Mouse (Mus musculus) bone marrow, adult 2 months (tissue): Measurements from ENCODE around the gene Oas1a.

Experiments
- CTCF ChIP-seq: fragments of 200-500 bp; IDR thresholded peaks from 2 replicates; pipeline ENCODE4 v1.5.1; 2011; ENCODE audit warnings: low read length, control low read depth; ENCODE audit not compliant: control insufficient read depth, insufficient read depth
- POLR2A ChIP-seq: fragments of 200-500 bp; IDR thresholded peaks from 2 replicates; pipeline ENCODE4 v1.6.1; 2011; ENCODE audit warnings: low read depth, mild to moderate bottlenecking, control low read depth, low read length, borderline replicate concordance; ENCODE audit not compliant: control insufficient read depth

- TF ChIP-seq CTCF (no peak), POLR2A (no peak)
Measured at GRCm38 (mm10) chr5:120937841-120938240, 30.5 kb upstream of the Oas1a start.
